Mouse (Mus musculus) c-Kit-positive CD71-positive TER-119-negative erythroid progenitor cells, embryonic 14.5 days (primary cell): Measurements from ENCODE around the gene D11Wsu47e.

Experiments used
- DNase-seq: peaks from one replicate; pipeline ENCODE4 v3.0.0-alpha.2; 2013; ENCODE audit warnings: low read depth

D11Wsu47e gene

DNA sequence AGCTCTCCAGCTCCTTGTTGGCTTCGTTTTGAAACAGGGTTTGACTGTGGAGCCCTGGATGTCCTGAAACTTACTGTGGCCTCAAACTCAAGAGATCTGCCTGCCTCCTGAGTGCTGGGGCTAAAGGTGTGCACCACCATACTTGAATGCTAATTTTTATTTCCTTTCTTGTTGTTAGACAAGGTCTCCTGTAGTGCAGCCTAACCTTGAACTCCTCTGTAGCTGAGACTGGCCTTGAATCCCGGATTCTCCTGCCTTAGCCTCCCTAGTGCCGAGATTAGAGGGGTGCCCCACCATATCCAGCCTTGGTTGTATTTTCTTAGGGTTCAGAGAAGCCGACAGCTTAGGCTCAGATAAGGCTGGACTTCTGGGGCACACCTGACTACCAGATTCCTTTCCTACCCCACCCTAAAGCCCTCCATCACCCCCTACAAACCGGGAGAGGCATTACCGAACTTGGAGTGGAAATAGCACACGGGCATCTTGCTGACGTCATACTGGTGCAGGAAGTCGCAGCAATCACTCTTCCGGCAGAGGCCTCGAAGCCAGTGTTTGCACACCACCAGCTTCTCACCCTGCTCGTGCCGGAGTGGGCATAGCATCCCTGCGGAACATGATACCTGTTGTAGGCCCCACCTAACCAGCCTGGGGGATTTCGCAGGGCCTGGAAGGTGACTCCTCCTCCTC, 21.9 kb downstream of the D11Wsu47e start:
- no peak for DNase-seq

DNA sequence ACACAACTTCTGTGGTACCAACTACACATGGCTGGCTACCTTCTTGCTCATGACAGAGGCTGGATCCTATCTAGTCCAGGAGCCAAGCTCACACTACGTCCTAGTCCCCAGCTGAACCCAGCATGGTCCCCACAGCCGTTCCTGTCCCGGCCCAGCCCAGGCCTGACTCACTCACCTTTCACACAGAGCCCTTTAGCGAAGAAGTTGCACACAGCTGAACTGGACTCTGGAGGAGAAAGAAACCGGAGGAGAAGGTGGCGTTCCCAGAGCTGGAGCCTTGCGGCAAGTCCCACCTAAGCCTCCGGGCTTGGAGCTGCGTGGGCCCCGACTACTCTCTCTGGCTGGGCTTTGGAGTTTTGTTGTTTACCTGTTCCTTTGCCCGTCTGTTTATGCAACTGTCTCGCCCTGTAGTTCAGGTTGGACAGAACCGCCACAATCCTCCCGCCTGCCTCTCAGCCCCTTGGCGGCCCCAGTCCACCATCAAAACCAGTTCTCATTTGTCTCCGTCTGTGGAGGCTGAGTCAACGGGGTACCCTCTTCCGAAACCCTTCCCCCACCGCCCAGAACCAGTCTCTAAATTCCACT, 24.5 kb downstream of the D11Wsu47e start:
- DNase-seq = no peak

DNA sequence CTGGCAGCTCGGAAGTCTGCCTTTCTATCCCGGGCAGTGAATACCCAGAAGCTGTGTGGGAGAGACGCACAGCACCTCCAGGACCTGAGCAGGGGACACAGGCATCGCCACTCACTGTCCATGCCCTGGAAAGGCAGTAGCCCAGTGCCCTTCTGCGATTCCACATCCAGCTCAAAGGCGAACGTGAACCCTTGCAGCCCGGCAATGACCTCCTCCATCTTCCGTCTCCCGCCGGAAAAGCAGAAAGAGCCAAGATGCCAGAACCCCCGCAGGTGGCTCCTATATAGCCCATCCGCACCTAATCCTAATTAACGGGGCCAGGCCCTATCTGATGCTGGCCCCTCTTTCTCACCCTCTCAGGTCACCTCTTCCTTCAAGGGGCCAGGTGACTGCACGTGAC, 25.1 kb downstream of the D11Wsu47e start:
- DNase-seq = no peak

DNA sequence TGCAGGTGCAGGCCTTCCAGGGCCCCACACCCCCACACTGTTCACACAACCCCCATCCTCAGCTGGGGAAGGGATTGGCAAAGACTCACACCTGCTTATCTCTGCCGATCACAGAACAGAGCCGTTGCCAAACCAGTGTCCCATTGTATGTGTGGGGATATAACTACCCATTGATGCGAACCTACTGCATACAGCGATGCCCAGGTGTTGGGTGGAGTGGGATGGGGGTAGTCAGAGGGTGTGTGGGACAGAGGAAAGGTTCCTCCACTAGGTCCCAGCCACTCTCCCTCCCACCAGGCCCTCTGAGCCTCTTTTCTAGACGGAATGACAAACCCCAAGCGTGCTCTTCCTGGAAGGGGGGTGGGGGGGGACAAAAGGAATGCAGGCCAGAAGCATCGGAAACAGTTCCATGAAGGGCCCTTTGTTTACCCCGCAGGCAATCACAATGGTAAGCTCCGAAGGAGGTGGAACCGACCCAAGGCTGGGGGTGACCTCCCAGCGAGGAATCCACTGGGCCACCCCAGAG, 25.6 kb downstream of the D11Wsu47e start, which contains the start of gene Cpsf4l:
Cpsf4l (minus strand) TSS at position 287 of the 526 bp plus-strand sequence.
- DNase-seq = no peak

DNA sequence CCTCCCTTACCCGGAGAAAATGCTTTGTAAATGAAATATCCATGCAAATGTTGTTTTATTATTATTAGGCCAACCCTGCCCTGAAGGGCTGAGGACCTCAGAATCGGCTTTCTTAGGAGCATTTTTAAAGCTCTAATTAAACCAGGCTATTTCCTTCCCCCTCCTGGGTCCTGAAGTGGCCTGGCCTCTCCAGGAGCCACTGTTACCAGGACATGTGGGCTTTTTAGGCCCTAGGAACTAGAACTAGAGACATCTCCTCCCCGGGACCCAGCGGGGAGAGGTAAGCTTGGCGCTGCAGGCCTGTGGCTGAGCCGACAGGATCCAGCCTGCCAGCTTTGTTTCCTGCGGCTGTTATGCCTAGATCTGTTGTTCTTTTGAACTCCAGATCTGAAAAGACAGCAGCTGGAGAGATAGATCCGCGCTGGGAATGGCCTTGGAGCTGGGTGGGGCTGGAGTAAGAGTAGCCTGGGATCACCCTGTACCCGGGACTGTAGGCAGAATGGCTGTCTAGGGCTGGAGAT, 26.1 kb downstream of the D11Wsu47e start:
- no peak for DNase-seq

DNA sequence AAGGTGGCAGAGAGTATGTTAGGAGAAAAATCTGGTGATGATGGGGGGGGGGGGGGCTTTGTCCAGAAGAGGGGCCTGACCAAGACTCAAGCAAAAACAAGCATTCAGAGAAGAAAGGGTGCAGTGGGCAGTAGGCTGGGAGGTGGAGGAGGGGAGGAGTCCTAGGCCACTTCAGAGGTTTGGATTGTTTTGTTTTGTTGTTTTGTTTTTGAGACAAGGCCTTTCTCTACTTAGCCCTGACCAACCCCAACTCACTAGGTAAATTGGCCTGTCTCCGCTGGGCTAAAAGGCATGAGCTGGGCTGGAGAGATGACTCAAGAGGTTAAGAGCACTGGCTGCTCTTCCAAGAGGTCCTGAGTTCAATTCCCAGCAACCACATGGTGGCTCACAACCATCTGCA, 26.8 kb downstream of the D11Wsu47e start:
- DNase-seq = no peak

DNA sequence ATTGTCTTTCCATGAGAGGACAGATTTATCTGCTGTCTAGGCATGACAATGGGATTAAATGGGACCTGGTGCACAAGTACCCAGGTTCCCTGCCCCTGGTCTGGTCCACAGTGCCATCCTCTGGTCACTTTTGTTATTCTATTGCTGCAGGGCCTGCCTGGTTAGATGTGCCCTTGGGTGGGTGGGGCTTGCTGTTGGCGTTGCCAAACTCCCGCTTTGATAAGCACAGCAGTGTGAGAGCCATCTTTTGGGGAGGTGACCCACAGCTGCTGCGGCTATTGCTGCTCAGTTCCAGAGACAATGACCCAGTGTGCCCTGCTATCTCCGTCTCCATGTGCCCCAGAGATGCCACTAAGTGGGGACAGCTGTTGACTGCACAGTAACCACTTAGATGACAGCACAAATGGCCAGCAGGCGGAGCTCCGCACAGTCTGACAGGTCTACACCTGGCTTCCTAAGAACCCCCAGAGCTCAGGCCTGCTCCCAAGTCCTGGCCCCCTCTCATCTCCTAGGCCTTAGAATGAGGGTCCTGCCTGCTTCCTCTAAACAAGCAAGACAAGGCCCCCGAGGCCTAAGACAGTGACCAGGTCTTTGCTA, 31.0 kb downstream of the D11Wsu47e start:
- no peak for DNase-seq

DNA sequence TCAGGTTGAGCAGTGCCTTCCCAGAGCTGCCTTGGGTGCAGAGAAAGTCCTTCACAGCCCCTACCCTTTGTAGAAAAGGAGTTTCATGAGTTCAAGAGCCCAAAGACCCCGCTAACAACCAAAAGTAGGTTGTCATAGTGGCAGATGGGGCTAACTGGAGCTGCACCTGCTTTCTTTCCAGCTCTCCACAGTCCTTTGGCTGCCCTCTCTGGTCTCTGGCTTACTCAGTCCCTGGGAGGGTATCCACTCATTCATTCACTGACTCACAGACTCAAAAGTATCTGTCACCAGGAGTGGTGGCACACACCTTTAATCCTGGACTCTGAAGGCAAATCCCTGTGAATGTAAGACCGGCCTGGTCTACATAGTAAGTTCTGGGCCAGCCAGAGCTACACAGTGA, 31.9 kb downstream of the D11Wsu47e start:
- DNase-seq = no peak

DNA sequence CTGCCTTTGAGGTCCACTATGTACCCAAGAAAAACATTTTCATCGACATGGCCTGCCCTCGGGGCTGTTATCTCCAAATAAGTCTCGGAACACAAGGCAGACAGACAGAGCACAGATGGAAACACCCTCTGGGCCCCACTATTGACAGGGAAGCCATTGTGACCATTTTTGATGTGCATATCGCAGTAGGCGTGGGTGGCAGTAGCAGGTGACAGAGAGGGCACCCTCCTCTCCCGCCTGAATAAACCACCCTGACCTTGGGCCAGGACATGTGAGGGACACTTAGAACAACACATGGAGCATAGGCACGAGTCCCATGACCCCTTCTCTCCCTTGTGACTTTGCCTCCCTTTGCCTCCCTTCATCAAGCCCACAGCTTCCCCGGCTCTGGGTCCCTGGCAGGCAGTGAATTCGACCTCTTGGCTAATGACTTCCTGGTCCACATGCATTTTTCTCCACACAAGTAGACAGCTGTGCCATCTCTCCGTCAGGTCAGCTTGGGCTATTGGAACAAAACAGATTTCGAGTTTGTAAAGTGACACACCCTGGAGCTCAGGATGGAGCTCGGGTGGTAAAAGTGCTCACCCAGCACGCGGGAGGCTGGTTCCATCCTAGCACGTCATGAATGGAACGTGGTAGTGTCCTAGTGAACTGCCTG, 33.7 kb downstream of the D11Wsu47e start:
- no peak for DNase-seq

DNA sequence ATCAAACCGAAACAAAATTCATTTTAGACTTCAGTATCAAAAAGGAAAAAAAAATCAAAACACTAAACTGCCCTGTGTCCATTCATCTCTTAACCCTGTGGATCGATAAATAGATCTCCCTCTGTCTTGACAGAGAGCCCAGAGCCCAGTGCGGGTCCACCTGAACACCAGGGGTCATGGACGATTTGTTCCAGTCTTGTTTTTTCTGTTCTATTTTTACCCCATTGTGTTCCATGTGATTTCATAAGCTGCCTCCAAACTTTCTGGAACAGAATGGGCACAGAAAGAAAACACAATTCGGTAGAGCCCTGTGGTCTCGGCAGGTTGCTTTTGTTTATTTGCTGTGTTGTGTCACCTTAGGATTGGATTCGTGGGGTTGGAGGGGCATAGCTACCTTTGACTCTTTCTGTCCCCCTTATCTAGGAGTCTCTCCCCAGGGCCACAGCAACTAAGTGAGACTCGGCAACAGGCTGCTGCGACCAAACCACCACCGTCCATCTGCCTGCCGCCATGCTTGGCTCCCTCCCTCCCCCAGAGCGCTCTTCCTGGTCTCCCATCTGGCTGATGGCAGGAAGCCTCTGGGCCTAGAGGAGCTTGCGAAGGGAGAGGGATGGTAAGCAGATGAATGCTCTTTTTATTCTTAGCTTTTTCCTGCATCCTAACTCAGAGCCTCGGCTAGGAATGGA, 38.3 kb downstream of the D11Wsu47e start:
- DNase-seq = no peak

DNA sequence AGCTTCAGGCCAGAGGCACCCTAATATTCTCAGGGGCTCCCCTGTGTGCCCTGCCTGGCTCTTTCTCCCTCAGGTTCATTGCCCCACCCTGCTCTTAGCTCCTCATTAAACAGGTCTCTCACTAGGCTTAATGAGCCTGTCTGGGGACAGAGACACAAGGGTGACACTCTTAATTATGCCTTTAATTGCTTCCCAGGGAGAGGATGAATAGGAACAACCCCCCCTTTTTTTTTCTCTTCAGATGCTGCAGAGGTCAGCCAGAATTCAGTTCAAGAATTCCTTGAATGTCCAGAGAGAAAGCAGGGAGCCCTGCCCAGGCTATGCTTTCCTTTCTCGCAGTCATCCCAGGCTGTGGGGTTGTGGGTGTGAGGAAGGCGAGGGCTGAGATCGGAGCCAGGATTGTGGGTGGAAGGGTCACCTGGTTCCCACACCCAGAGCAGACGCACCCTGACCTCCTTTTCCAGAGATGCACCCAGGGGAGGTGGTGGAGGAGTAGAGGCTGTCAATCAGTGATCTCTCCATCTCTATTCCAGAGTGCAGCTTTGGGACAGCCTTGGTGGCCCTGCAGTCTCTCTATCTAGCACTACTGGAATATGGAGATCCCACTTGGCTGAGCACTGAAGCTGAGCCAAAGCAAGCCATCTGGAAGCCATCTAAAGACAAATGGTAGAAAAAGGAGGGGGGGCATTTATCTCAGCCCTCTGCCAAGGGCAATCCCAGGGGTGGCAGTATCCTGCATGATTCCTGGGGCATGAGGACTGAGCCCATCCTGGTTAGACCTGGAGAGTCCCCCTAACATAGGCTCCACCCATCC, 41.2 kb downstream of the D11Wsu47e start:
- no peak for DNase-seq

DNA sequence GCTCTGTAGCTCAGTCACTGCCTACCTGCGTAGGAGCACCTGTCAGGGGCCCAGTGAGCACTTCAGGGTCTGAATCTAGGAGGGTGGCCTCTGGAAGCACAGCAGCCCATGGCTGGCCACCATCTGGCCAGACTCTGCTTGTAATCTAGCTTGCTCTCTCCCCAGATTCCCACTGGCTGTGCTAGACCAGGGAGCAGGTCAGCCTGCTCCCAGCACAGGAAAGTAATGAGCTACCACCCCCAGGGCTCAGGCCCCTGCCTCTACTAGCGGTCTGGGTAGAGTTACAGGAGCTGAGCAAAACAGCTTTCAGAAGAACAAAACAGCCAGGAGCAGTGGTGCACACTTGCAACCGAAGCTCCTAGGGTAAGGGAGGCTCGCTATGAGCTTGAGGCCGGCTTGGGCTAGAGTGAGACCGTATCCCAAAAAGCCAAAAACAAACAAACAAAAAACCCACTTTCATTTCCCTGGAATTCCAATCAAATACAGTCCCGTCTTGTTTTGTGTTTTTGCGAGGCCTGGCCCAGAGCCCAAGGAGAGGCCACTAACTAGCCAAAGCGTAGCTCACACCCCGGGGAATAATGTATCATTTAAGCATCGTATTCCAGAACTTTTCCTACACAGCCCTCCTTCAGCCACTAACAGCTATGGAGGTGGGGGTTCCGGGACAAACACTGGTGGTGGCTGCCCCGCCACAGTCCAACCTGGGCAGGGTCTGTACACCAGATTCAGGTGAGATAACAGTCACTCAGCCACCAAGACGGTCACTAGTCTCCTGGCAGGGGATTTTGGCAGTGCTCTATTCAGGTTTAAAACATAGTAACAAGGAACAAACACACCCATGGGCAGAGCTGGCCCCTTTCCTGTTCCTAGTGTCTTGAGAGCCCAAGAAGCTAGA, 43.0 kb downstream of the D11Wsu47e start:
- DNase-seq = no peak

DNA sequence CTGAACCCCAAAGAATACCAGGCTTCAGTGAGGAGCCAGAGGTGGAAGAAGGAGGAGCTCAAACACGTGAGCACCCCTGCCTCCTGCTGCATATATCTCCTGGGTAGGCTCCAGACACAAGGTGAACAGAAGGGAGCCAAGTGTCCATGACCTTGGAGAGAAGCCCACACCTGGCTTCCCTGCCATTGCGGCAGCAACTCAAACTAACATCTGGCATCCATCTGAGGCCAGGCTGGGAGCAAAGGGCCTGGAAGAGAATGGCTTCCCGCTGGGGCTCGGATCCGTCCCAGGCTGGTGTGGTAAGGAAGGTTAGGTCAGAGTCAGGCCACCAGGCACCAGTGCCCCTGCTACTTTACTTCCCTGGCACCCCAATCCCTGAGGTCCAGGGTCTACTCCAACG, 43.8 kb downstream of the D11Wsu47e start:
- no peak for DNase-seq

DNA sequence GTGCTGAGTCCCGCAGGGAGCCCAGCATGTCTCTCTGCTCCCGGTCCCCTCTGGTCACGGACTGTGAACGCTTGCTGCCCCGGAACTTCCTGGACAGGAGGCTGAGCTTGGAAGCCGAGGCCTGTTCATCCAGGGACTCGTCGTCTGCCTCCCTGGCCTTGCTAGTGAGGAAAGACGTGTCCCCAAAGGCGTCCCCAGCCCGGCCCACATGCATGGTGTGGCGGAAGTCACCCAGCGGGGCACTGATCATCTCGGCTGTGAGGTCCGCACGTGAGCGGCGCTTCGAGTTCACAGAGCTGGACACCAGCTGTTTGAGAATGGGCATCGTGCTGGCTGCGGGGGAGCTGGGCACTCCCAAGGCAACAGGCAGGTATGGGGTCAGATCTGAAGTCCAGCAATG, 45.0 kb downstream of the D11Wsu47e start:
- no peak for DNase-seq

DNA sequence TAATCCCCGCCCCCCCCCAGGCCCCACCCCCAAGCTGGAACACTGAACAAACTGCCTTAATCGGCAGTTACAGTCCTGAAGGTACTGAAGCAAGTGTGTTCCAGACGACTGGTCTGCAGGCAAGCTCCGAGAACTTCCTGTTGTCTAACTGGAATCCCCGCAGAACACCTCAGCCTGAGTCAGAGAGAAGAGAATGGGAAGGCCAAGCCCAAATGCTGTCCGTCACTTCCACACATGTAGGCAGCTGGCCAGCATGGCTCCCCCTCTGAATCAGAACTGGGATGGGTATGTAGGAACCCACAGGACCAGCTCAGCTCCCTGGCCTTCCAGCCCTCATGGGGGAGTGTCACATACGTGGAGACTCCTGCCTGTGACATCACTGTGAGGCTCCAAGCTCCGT, 45.7 kb downstream of the D11Wsu47e start:
- no peak for DNase-seq

DNA sequence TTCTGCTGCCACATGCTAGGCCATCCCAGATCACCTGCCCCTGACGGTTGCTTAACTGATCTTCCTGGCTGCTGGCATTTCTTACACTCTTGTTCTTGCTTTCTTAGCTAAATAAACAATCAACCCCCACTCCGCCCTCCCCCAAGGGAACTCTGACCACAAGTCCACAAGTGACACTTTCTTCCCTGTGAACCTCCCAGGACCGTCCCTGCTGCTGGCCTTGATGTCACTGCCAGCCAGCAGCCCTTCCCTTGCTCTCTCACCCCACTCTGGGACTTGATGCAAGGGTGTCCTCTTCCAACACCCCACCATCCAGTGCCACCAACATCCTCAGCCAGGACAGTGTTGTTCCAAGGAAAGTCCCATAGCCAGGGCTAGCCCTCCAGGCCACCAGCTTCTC, 46.7 kb downstream of the D11Wsu47e start:
- DNase-seq = no peak

DNA sequence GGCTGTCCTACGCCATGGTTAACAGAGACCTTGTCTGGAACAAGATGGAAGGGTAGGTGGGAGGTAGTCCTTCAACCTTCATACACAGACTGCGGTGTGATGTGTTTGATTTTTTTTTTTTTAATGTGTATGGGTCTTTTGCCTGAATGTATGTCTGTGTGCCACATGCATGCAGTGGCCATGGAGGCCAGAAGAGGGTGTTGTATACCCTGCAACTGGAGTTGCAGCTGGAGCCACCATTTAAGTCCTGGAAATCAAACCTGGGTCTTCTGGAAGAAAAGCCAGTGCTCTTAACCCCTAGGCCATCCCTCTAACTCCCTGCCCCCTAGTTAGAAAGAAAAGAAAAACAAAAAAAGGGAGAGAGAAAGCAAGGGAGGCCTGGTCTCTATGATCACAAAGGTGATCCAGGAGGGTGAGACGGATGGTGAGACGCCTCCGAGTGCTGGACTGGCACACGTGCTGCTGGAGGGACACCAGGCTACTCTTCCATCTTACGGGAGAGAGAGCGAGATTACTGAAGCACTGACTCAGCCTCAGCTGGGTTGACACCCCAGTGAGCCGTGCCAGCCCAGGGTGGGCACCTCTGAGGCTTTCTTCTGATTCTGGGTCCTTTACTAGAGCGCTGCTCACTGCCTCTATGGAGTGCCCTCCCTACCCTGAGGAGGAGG, 47.9 kb downstream of the D11Wsu47e start:
- no peak for DNase-seq

DNA sequence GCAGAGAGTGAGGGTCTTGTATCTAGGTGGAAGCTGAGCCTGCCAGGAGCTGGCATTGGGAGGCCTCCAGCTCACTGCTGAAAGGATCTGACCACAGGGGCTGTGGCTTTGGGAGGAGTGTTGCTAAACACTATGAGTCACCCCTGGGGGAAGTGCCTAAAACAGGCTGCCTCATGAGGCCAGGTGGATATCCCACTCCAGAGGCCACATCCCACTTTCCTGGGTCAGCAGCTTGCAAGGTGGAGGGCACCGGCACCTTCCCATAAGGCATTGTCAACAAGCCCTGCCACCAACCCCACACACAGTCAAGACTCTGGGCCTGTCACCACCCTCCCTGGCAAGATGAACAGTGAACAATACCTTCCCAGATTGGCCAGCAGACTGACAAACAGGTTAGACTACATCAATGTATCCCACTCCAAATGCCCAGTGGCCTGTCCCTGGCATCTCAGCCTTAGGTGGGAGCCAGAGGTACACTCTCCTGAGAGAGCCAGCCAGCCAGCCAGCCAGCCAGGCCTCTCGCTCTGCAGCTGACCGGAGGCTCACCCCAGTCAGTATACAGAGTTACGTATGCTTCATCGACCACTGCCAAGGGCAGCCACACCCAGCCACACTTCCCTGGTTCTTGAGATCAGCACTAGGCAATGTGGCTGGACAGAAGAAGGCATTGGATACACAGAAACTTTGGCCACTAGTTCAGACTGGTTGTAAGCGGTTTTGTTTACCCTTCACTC, 49.6 kb downstream of the D11Wsu47e start:
- no peak for DNase-seq

DNA sequence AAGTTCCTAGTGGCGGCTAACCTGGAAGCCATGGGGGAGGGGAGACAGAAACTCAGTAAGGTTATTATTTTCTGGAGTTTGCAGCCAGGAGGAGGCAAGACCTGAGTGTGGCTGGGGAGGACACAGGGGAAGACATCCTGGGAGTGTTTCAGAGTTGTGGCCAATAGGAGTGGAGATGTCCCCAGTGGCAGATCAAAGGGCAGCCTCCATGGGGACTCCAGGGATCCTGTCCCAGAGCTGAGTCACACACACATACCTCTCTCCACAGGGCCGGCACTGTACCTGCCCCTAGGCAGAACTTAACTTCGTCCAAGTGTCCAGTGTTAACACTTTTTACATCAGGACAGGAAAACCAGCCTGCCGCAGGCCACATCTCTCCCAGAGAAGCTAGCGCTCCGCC, 50.9 kb downstream of the D11Wsu47e start:
- DNase-seq = no peak
